Mouse (Mus musculus): ENCODE results near the gene Gm28372. TPM values are rescaled to one million over a fixed set of nuclear protein-coding genes. Genes with fewer than 3 reads are reported as not detected.

The Gm28372 gene
- total and polyA plus RNA-seq, 3 experiments: 0.23 TPM; not detected in 2

DNA sequence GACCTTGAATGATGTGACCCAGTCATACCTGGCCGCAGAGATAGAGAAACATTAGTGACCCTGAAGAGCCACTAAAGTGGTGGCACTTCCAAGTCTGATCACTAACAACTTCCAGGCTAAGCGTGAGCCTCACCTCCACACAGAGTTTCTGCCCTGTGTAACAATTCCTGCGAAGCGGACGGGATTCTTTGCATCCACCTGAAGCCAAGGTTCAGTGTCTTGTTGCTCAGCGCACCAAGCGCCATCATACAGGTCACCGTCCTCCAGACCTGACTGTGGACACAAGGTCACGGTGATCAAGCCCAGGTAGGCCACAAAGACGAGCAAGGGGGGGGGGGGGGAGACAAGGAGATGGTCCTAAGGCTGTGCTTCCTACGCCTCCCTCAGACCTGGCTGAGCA is 9.3 kb upstream of the Gm28372 start:
- dilution Hi-C loops (cut with MboI; ENCODE audit: extremely low pct_ligation_motif_present, extremely low pct_unique_long_range_greater_than_20kb, low sequenced_read_pairs) (no loop called here), in situ Hi-C loops (cut with MboI; ENCODE audit: low pct_ligation_motif_present, low pct_unique_long_range_greater_than_20kb, low sequenced_read_pairs) (no loop called here)
- TF ChIP-seq ETS1 (conservative IDR thresholded peaks at IDR 0.05; ENCODE audit: low read depth, low read length): no peak
- TF ChIP-seq POLR2A (IDR thresholded peaks at IDR 0.05; ENCODE audit: low read depth, low read length): no peak
- Histone ChIP-seq H3K4me3 (replicated peaks in 1 of 3; ENCODE audit: low read depth in 2 of 3, low read length in 2 of 3, poor library complexity in 1 of 3) (no peak overlapping the region), H3K9ac (ENCODE audit: insufficient read depth, low read depth) (no peak overlapping the region), H3K27me3 (replicated peaks) (no peaks in the 10 kb centered on the region), H3K36me3 (replicated peaks in 1 of 2; ENCODE audit: control insufficient read depth in 1 of 2, insufficient read depth in 1 of 2, low read length in 1 of 2) (no peaks in the 10 kb centered on the region), H3K9me3 (replicated peaks; ENCODE audit: low read length) (no peaks in the 10 kb centered on the region), H3K27ac (ENCODE audit: insufficient read depth, low read depth) (no peak overlapping the region), H3K79me2 (replicated peaks; ENCODE audit: control insufficient read depth, extremely low read depth, insufficient read depth, poor library complexity, severe bottlenecking) (no peaks in the 10 kb centered on the region), H3K4me1 (ENCODE audit: control insufficient read depth in 1 of 2, insufficient read depth in 2 of 2) (peaks cover 0 to 16% of the 10 kb centered on the region in 2 experiments; a peak in 2 of 4 replicates), H3K4me2 (ENCODE audit: insufficient read depth, low read depth, poor library complexity, severe bottlenecking) (no peak overlapping the region)
- DNase-seq (ENCODE audit: extremely low read depth): no peak

GRCm38 (mm10) chr2:130397186-130397985 is 7.7 kb upstream of the Gm28372 start, which contains the start of gene Cpxm1:
Gene Cpxm1, minus strand, starts transcription at chr2:130397574.
- Histone ChIP-seq H3K4me1 (ENCODE audit: control insufficient read depth in 1 of 2, insufficient read depth in 2 of 2) (peaks cover 0 to 5% of the 10 kb centered on the region in 2 experiments; a peak in 2 of 4 replicates), H3K4me3 (replicated peaks in 1 of 3; ENCODE audit: low read depth in 2 of 3, low read length in 2 of 3, poor library complexity in 1 of 3) (no peak within 1 kb of the TSS), H3K9ac (ENCODE audit: insufficient read depth, low read depth) (no peak within 1 kb of the TSS), H3K79me2 (replicated peaks; ENCODE audit: control insufficient read depth, extremely low read depth, insufficient read depth, poor library complexity, severe bottlenecking) (no peaks in the 10 kb centered on the region), H3K27ac (ENCODE audit: insufficient read depth, low read depth) (no peak within 1 kb of the TSS), H3K4me2 (ENCODE audit: insufficient read depth, low read depth, poor library complexity, severe bottlenecking) (no peak within 1 kb of the TSS), H3K27me3 (replicated peaks) (no peaks in the 10 kb centered on the region), H3K9me3 (replicated peaks; ENCODE audit: low read length) (no peaks in the 10 kb centered on the region), H3K36me3 (replicated peaks in 1 of 2; ENCODE audit: control insufficient read depth in 1 of 2, insufficient read depth in 1 of 2, low read length in 1 of 2) (no peaks in the 10 kb centered on the region)
- no peak for DNase-seq (ENCODE audit: extremely low read depth)
- TF ChIP-seq MAFK (IDR thresholded peaks at IDR 0.05; ENCODE audit: insufficient replicate concordance, low read length) (peak; percentile 25; the same call in 1 of the 2 replicates), JUND (conservative IDR thresholded peaks at IDR 0.05; ENCODE audit: low read depth, low read length) (no peak)
- in situ Hi-C loops (cut with MboI; ENCODE audit: low pct_ligation_motif_present, low pct_unique_long_range_greater_than_20kb, low sequenced_read_pairs): no loop called here
- dilution Hi-C loops (cut with MboI; ENCODE audit: extremely low pct_ligation_motif_present, extremely low pct_unique_long_range_greater_than_20kb, low sequenced_read_pairs): no loop called here

GRCm38 (mm10) chr2:130398091-130398490 is 6.9 kb upstream of the Gm28372 start:
- Histone ChIP-seq H3K9ac (ENCODE audit: insufficient read depth, low read depth) (no peak overlapping the region), H3K4me3 (replicated peaks in 1 of 3; ENCODE audit: low read depth in 2 of 3, low read length in 2 of 3, poor library complexity in 1 of 3) (no peak overlapping the region), H3K79me2 (replicated peaks; ENCODE audit: control insufficient read depth, extremely low read depth, insufficient read depth, poor library complexity, severe bottlenecking) (no peaks in the 10 kb centered on the region), H3K27me3 (replicated peaks) (no peaks in the 10 kb centered on the region), H3K4me1 (ENCODE audit: control insufficient read depth in 1 of 2, insufficient read depth in 2 of 2) (no peaks in the 10 kb centered on the region), H3K36me3 (replicated peaks in 1 of 2; ENCODE audit: control insufficient read depth in 1 of 2, insufficient read depth in 1 of 2, low read length in 1 of 2) (no peaks in the 10 kb centered on the region), H3K27ac (ENCODE audit: insufficient read depth, low read depth) (no peak overlapping the region), H3K4me2 (ENCODE audit: insufficient read depth, low read depth, poor library complexity, severe bottlenecking) (no peak overlapping the region), H3K9me3 (replicated peaks; ENCODE audit: low read length) (no peaks in the 10 kb centered on the region)
- in situ Hi-C loops (cut with MboI; ENCODE audit: low pct_ligation_motif_present, low pct_unique_long_range_greater_than_20kb, low sequenced_read_pairs) (no loop called here), dilution Hi-C loops (cut with MboI; ENCODE audit: extremely low pct_ligation_motif_present, extremely low pct_unique_long_range_greater_than_20kb, low sequenced_read_pairs) (no loop called here)
- DNase-seq (ENCODE audit: extremely low read depth): no peak
- TF ChIP-seq SIN3A (IDR thresholded peaks at IDR 0.05; ENCODE audit: low read length) (no peak), MAZ (IDR thresholded peaks at IDR 0.05; ENCODE audit: low read depth, low read length) (no peak), CHD2 (IDR thresholded peaks at IDR 0.05; ENCODE audit: low read length) (no peak), JUN (IDR thresholded peaks at IDR 0.05; ENCODE audit: insufficient read depth, low read depth, low read length) (no peak), USF1 (IDR thresholded peaks at IDR 0.05; ENCODE audit: low read depth, low read length) (no peak), MXI1 (IDR thresholded peaks at IDR 0.05; ENCODE audit: low read depth, low read length) (no peak)

All from CH12.LX (cell line).